Comparison of ENCODE assay signal across 8 mouse cellular contexts in genomic region chr17:28802006-28802481, GRCm38 (mm10). TPM values are rescaled to one million over a fixed set of nuclear protein-coding genes. Genes with fewer than 3 reads are reported as not detected.
DNase-seq lines count a peak whose midpoint lies in the region; ATAC-seq and TF ChIP-seq lines count a peak whose summit lies in the region.

No protein-coding gene starts in this region.

- TF ChIP-seq POLR2A in testis, adult 2 months (IDR thresholded peaks at IDR 0.05; ENCODE audit: control insufficient read depth, low read depth, low read length), result no peak

- no peak for TF ChIP-seq CTCF in testis, adult 2 months (IDR thresholded peaks at IDR 0.05; ENCODE audit: control insufficient read depth, insufficient read depth, insufficient replicate concordance, low read depth, low read length)

- H3K4me3 ChIP-seq in testis, adult 2 months (ENCODE audit: control insufficient read depth, low read depth, low read length), result peak overlapping the region; percentile 96
- peak overlapping the region; percentile 86 for H3K4me3 ChIP-seq in hindbrain, embryonic 15.5 days
- peak overlapping the region; percentile 60 for H3K4me3 ChIP-seq in midbrain, embryonic 16.5 days (ENCODE audit: low read depth, low read length)

- peak; percentile 35 for DNase-seq in gastrocnemius, postnatal 10 days
- no peak for DNase-seq in gastrocnemius, postnatal 25 days
- DNase-seq in testis, postnatal 14 days (ENCODE audit: low spot score), result no peak
- no peak for DNase-seq in thymus, postnatal 14 days

- H3K36me3 ChIP-seq in testis, adult 2 months (ENCODE audit: control insufficient read depth, insufficient read depth, low read length), result no peaks in the 10 kb centered on the region; the same call in 1 of the 2 replicates
- H3K36me3 ChIP-seq in hindbrain, embryonic 15.5 days, result peaks cover 14% of the 10 kb centered on the region
- H3K36me3 ChIP-seq in midbrain, embryonic 16.5 days (ENCODE audit: control insufficient read depth, insufficient read depth, low read length), result peaks cover 13% of the 10 kb centered on the region

- no peak for ATAC-seq in hindbrain, embryonic 15.5 days (ENCODE audit: low FRiP score, low read depth)
- ATAC-seq in midbrain, embryonic 16.5 days, result no peak
- no peak for ATAC-seq in monocyte, adult 5-6 weeks (replicated peaks; ENCODE audit: insufficient number of reproducible peaks, low FRiP score, low TSS enrichment, poor library complexity, severe bottlenecking)

- H3K4me2 ChIP-seq in hindbrain, embryonic 15.5 days, result peak overlapping the region; percentile 83
- H3K4me2 ChIP-seq in midbrain, embryonic 16.5 days (ENCODE audit: low read length), result peak overlapping the region; percentile 66

- under 1% methylated on average over 18 of the region's 18 CpGs for WGBS in hindbrain, embryonic 15.5 days
- 1% methylated on average over 18 of the region's 18 CpGs for WGBS in midbrain, embryonic 16.5 days

- H3K9ac ChIP-seq in hindbrain, embryonic 15.5 days, result peak overlapping the region; percentile 67
- peak overlapping the region; percentile 50 for H3K9ac ChIP-seq in midbrain, embryonic 16.5 days (ENCODE audit: low read depth, low read length)

- no peaks in the 10 kb centered on the region for H3K9me3 ChIP-seq in hindbrain, embryonic 15.5 days
- no peaks in the 10 kb centered on the region for H3K9me3 ChIP-seq in midbrain, embryonic 16.5 days (replicated peaks; ENCODE audit: control insufficient read depth, low read length, poor library complexity, severe bottlenecking)

- H3K4me1 ChIP-seq in testis, adult 2 months (ENCODE audit: control insufficient read depth, insufficient read depth, low read length), result peaks cover 13% of the 10 kb centered on the region
- H3K4me1 ChIP-seq in hindbrain, embryonic 15.5 days (replicated peaks), result peaks cover 31% of the 10 kb centered on the region
- peaks cover 28% of the 10 kb centered on the region for H3K4me1 ChIP-seq in midbrain, embryonic 16.5 days (ENCODE audit: control insufficient read depth, insufficient read depth, low read length)

- H3K27me3 ChIP-seq in testis, adult 2 months (ENCODE audit: control insufficient read depth, insufficient read depth, low read length), result no peaks in the 10 kb centered on the region
- H3K27me3 ChIP-seq in hindbrain, embryonic 15.5 days, result no peaks in the 10 kb centered on the region
- H3K27me3 ChIP-seq in midbrain, embryonic 16.5 days (ENCODE audit: control insufficient read depth, insufficient read depth, low read depth, low read length), result no peaks in the 10 kb centered on the region

- peak overlapping the region; percentile 96 for H3K27ac ChIP-seq in testis, adult 2 months (ENCODE audit: control insufficient read depth, insufficient read depth, low read depth, low read length)
- H3K27ac ChIP-seq in hindbrain, embryonic 15.5 days (replicated peaks), result peak overlapping the region; percentile 100
- peak overlapping the region; percentile 73 for H3K27ac ChIP-seq in midbrain, embryonic 16.5 days (ENCODE audit: low read length)

RNA-seq across cellular contexts. Expression of gene Brpf3, which starts 1.2 kb away (rescaled TPM):
- 10 to 100 TPM; 14.9 to 18.1 TPM for total RNA-seq in gastrocnemius, postnatal 10 days (2021)
- total RNA-seq in gastrocnemius, postnatal 25 days (2021), result 10 to 100 TPM; 12.1 to 12.3 TPM
- polyA plus RNA-seq in testis, adult 2 months (2012; rRNA removed), result 134 and 137 TPM in 2 replicates
- polyA plus RNA-seq in hindbrain, embryonic 15.5 days (2015; fragmentation: Nextera tagmentation; extraction: Ambion mirVana), result 8.1 and 9.6 TPM in 2 replicates
- polyA plus RNA-seq in midbrain, embryonic 16.5 days (2015; fragmentation: Nextera tagmentation; extraction: Ambion mirVana), result 5.3 and 8.5 TPM in 2 replicates
- total RNA-seq in monocyte, adult 5-6 weeks (2017), result 6.7 to 16.8 TPM (median 7.3 TPM) in 3 replicates

RNA-seq across cellular contexts. Expression of gene Mapk13, which starts 32.9 kb away (rescaled TPM):
- total RNA-seq in gastrocnemius, postnatal 10 days (2021), result under 1 TPM; 0.90 to 0.92 TPM
- under 1 TPM in 1 of 2 experiments, not detected in 1; 0.16 TPM for total RNA-seq in gastrocnemius, postnatal 25 days (2021)
- polyA plus RNA-seq in testis, adult 2 months (2012; rRNA removed), result 2.1 and 2.8 TPM in 2 replicates
- 0.97 and 1.7 TPM in 2 replicates for polyA plus RNA-seq in hindbrain, embryonic 15.5 days (2015; fragmentation: Nextera tagmentation; extraction: Ambion mirVana)
- polyA plus RNA-seq in midbrain, embryonic 16.5 days (2015; fragmentation: Nextera tagmentation; extraction: Ambion mirVana), result 0.82 and 0.85 TPM in 2 replicates
- 1.5 to 2.3 TPM (median 1.8 TPM) in 3 replicates for total RNA-seq in monocyte, adult 5-6 weeks (2017)

RNA-seq across cellular contexts. Expression of gene Pnpla1, which starts 56.2 kb away (rescaled TPM):
- total RNA-seq in gastrocnemius, postnatal 10 days (2021), result not detected
- total RNA-seq in gastrocnemius, postnatal 25 days (2021), result not detected
- polyA plus RNA-seq in testis, adult 2 months (2012; rRNA removed), result 0.76 and 0.79 TPM in 2 replicates
- 0.04 TPM in 1 of 2 replicates, not detected in the other for polyA plus RNA-seq in hindbrain, embryonic 15.5 days (2015; fragmentation: Nextera tagmentation; extraction: Ambion mirVana)
- 0.06 TPM in 1 of 2 replicates, not detected in the other for polyA plus RNA-seq in midbrain, embryonic 16.5 days (2015; fragmentation: Nextera tagmentation; extraction: Ambion mirVana)
- total RNA-seq in monocyte, adult 5-6 weeks (2017), result not detected in 3 replicates
